Mouse (Mus musculus) stomach, embryonic 16.5 days (tissue): ENCODE results near the gene Clec1b. TPM values are rescaled to one million over a fixed set of nuclear protein-coding genes. Genes with fewer than 3 reads are reported as not detected.

Experiments
- ATAC-seq: fragments of 200-750 bp; cut with Nextera tagmentation; 2 replicates; pipeline ENCODE4 v1.8.0; 2017; ENCODE audit warnings: moderate number of reproducible peaks, moderate TSS enrichment; ENCODE audit not compliant: insufficient read depth, low FRiP score
- H3K27ac ChIP-seq: fragments of 300-500 bp; sonication (generic); 2 replicates; pipeline ENCODE4 v1.5.1; 2014; ENCODE audit warnings: low read length
- H3K27me3 ChIP-seq: fragments of 300-500 bp; sonication (generic); 2 replicates; pipeline ENCODE4 v1.6.1; 2014; ENCODE audit warnings: low read length, control low read depth, mixed read lengths; ENCODE audit not compliant: control insufficient read depth, insufficient read depth
- H3K36me3 ChIP-seq: fragments of 300-500 bp; sonication (generic); 2 replicates; pipeline ENCODE4 v1.6.1; 2014; ENCODE audit warnings: low read length; ENCODE audit not compliant: control insufficient read depth, insufficient read depth
- H3K4me1 ChIP-seq: fragments of 300-500 bp; sonication (generic); 2 replicates; pipeline ENCODE4 v1.6.1; 2014; ENCODE audit warnings: low read length, control low read depth, mixed read lengths; ENCODE audit not compliant: control insufficient read depth, insufficient read depth
- H3K4me2 ChIP-seq: fragments of 300-500 bp; sonication (generic); 2 replicates; pipeline ENCODE4 v1.6.1; 2014; ENCODE audit warnings: low read depth, low read length, mixed read lengths
- H3K4me3 ChIP-seq: fragments of 300-500 bp; sonication (generic); replicated peaks from 2 replicates; pipeline ENCODE4 v1.5.1; 2014; ENCODE audit warnings: mild to moderate bottlenecking, low read length
- H3K9ac ChIP-seq: fragments of 300-500 bp; sonication (generic); 2 replicates; pipeline ENCODE4 v1.6.1; 2014; ENCODE audit warnings: low read length
- H3K9me3 ChIP-seq: fragments of 300-500 bp; sonication (generic); replicated peaks from 2 replicates; pipeline ENCODE4 v1.6.1; 2016; ENCODE audit warnings: low read length, control low read depth; ENCODE audit not compliant: control insufficient read depth
- WGBS: fragments of 180-500 bp; shearing (Covaris S2); extraction: QIAGEN DNeasy Blood & Tissue Kit; methylation state at CpG from one replicate; pipeline ENCODE4 v1.1.7; 2014; 5-methylcytosine and 5-hydroxymethylcytosine counted together
- polyA plus RNA-seq: library from polyadenylated mRNA; unstranded; fragments of >200 nt; fragmentation: Nextera tagmentation; extraction: Ambion mirVana; gene quantifications from 2 replicates; pipeline ENCODE4 v1.2.1, GENCODE M21; 2015

Clec1b gene
- 1.7 and 1.8 TPM in 2 replicates for polyA plus RNA-seq

- H3K36me3 ChIP-seq, result no peaks in the 10 kb centered on the region
- 81% methylated on average over 8 of the region's 8 CpGs for WGBS
- no peaks in the 10 kb centered on the region for H3K27me3 ChIP-seq
- H3K4me3 ChIP-seq, result no peak within 1 kb of the TSS
- no peak within 1 kb of the TSS for H3K27ac ChIP-seq
- ATAC-seq, result no peak
- no peaks in the 10 kb centered on the region for H3K4me1 ChIP-seq
- no peaks in the 10 kb centered on the region for H3K9me3 ChIP-seq
- H3K4me2 ChIP-seq, result no peak within 1 kb of the TSS
- no peak within 1 kb of the TSS for H3K9ac ChIP-seq
These were observed at the start of gene Clec1b for GRCm38 (mm10) chr6:129396997-129397396. Gene Clec1b, plus strand, starts transcription at chr6:129397297.

- WGBS, result 39% methylated on average over 4 of the region's 4 CpGs
- peak overlapping the region; percentile 37; the same call in 1 of the 2 replicates for H3K27ac ChIP-seq
- H3K9me3 ChIP-seq, result peaks cover 6% of the 10 kb centered on the region; the same call in 1 of the 2 replicates
- H3K4me3 ChIP-seq, result no peak overlapping the region
- peak; percentile 87; the same call in 1 of the 2 replicates for ATAC-seq
- H3K27me3 ChIP-seq, result no peaks in the 10 kb centered on the region
- no peak overlapping the region for H3K4me2 ChIP-seq
- H3K9ac ChIP-seq, result no peak overlapping the region
- H3K4me1 ChIP-seq, result no peaks in the 10 kb centered on the region
- no peaks in the 10 kb centered on the region for H3K36me3 ChIP-seq
These were observed 47.4 kb upstream of the Clec1b start for GRCm38 (mm10) chr6:129349524-129350352.

GRCm38 (mm10) chr6:129351091-129351490 lies 46.0 kb upstream of the Clec1b start:
- peaks cover 6% of the 10 kb centered on the region; the same call in 1 of the 2 replicates for H3K9me3 ChIP-seq

GRCm38 (mm10) chr6:129355774-129356173 lies 41.3 kb upstream of the Clec1b start:
- Histone ChIP-seq H3K9me3 (no peaks in the 10 kb centered on the region), H3K27ac (no peak overlapping the region), H3K27me3 (no peaks in the 10 kb centered on the region), H3K36me3 (no peaks in the 10 kb centered on the region), H3K9ac (no peak overlapping the region), H3K4me2 (no peak overlapping the region), H3K4me1 (no peaks in the 10 kb centered on the region), H3K4me3 (no peak overlapping the region)
- ATAC-seq, result no peak
- WGBS, result 95% methylated on average over 2 of the region's 2 CpGs

More at GRCm38 (mm10) chr6:129351091-129351490, 46.0 kb upstream of the Clec1b start:
- ATAC-seq, result no peak
- H3K27me3 ChIP-seq, result no peaks in the 10 kb centered on the region
- H3K36me3 ChIP-seq, result no peaks in the 10 kb centered on the region
- WGBS, result 88% methylated on average over 3 of the region's 3 CpGs
- H3K27ac ChIP-seq, result no peak overlapping the region
- no peak overlapping the region for H3K4me2 ChIP-seq
- no peak overlapping the region for H3K4me3 ChIP-seq
- H3K4me1 ChIP-seq, result no peaks in the 10 kb centered on the region
- no peak overlapping the region for H3K9ac ChIP-seq

GRCm38 (mm10) chr6:129356430-129356829 lies 40.7 kb upstream of the Clec1b start:
- H3K4me1 ChIP-seq, result no peaks in the 10 kb centered on the region
- no peak overlapping the region for H3K27ac ChIP-seq
- H3K4me2 ChIP-seq, result no peak overlapping the region
- ATAC-seq, result no peak
- no peak overlapping the region for H3K9ac ChIP-seq
- no peaks in the 10 kb centered on the region for H3K9me3 ChIP-seq
- H3K36me3 ChIP-seq, result no peaks in the 10 kb centered on the region
- H3K27me3 ChIP-seq, result no peaks in the 10 kb centered on the region
- H3K4me3 ChIP-seq, result no peak overlapping the region

- WGBS, result 90% methylated on average over 2 of the region's 2 CpGs
- H3K4me1 ChIP-seq, result no peaks in the 10 kb centered on the region
- H3K4me3 ChIP-seq, result no peak overlapping the region
- H3K4me2 ChIP-seq, result no peak overlapping the region
- ATAC-seq, result no peak
- no peaks in the 10 kb centered on the region for H3K27me3 ChIP-seq
- no peak overlapping the region for H3K9ac ChIP-seq
- no peak overlapping the region for H3K27ac ChIP-seq
- no peaks in the 10 kb centered on the region for H3K9me3 ChIP-seq
- H3K36me3 ChIP-seq, result no peaks in the 10 kb centered on the region
These were observed 37.6 kb upstream of the Clec1b start for GRCm38 (mm10) chr6:129359515-129359914.

- 19% methylated on average over 1 of the region's 1 CpGs for WGBS
These were observed 33.2 kb upstream of the Clec1b start for GRCm38 (mm10) chr6:129363942-129364341.

GRCm38 (mm10) chr6:129365959-129366359 lies 31.1 kb upstream of the Clec1b start:
- ATAC-seq, result no peak
- 16% methylated on average over 6 of the region's 6 CpGs for WGBS
- Histone ChIP-seq H3K4me3 (no peak overlapping the region), H3K27ac (no peak overlapping the region), H3K4me2 (no peak overlapping the region), H3K36me3 (no peaks in the 10 kb centered on the region), H3K9ac (no peak overlapping the region), H3K4me1 (no peaks in the 10 kb centered on the region), H3K9me3 (no peaks in the 10 kb centered on the region), H3K27me3 (no peaks in the 10 kb centered on the region)

More at GRCm38 (mm10) chr6:129363942-129364341, 33.2 kb upstream of the Clec1b start:
- no peaks in the 10 kb centered on the region for H3K27me3 ChIP-seq
- no peak overlapping the region for H3K9ac ChIP-seq
- no peak overlapping the region for H3K27ac ChIP-seq
- ATAC-seq, result no peak
- H3K4me3 ChIP-seq, result no peak overlapping the region
- no peaks in the 10 kb centered on the region for H3K36me3 ChIP-seq
- H3K4me2 ChIP-seq, result no peak overlapping the region
- no peaks in the 10 kb centered on the region for H3K4me1 ChIP-seq
- no peaks in the 10 kb centered on the region for H3K9me3 ChIP-seq

- Histone ChIP-seq H3K4me2 (no peak overlapping the region), H3K4me3 (no peak overlapping the region), H3K4me1 (no peaks in the 10 kb centered on the region), H3K27me3 (no peaks in the 10 kb centered on the region), H3K9ac (no peak overlapping the region), H3K27ac (no peak overlapping the region), H3K9me3 (no peaks in the 10 kb centered on the region), H3K36me3 (no peaks in the 10 kb centered on the region)
- no peak for ATAC-seq
- 64% methylated on average over 7 of the region's 7 CpGs for whole genome bisulfite sequencing
These were observed 27.5 kb upstream of the Clec1b start for GRCm38 (mm10) chr6:129369374-129370132.
